Mouse (Mus musculus) forebrain, embryonic 10.5 days (tissue): ENCODE data around the gene Hapln3. TPM values are rescaled to one million over a fixed set of nuclear protein-coding genes. Genes with fewer than 3 reads are reported as not detected.

Experiments used
- DNase-seq: peaks from one replicate; pipeline ENCODE4 v3.0.0-alpha.2; 2017; ENCODE audit warnings: low spot score; ENCODE audit errors: extremely low spot score
- H3K27ac ChIP-seq: fragments of 300-500 bp; sonication (generic); 2 replicates; pipeline ENCODE4 v1.5.1; 2016; ENCODE audit warnings: mild to moderate bottlenecking
- H3K27me3 ChIP-seq: fragments of 300-500 bp; sonication (generic); 2 replicates; pipeline ENCODE4 v1.6.1; 2016; ENCODE audit warnings: mild to moderate bottlenecking; ENCODE audit not compliant: poor library complexity, severe bottlenecking
- H3K36me3 ChIP-seq: fragments of 300-500 bp; sonication (generic); replicated peaks from 2 replicates; pipeline ENCODE4 v1.6.1; 2016; ENCODE audit warnings: mild to moderate bottlenecking, moderate library complexity
- H3K4me1 ChIP-seq: fragments of 300-500 bp; sonication (generic); 2 replicates; pipeline ENCODE4 v1.6.1; 2016
- H3K4me3 ChIP-seq: fragments of 300-500 bp; sonication (generic); 2 replicates; pipeline ENCODE4 v1.5.1; 2016; ENCODE audit warnings: mild to moderate bottlenecking, moderate library complexity
- H3K9me3 ChIP-seq: fragments of 300-500 bp; sonication (generic); 2 replicates; pipeline ENCODE4 v1.6.1; 2016; ENCODE audit warnings: mild to moderate bottlenecking, moderate library complexity
- WGBS: fragments of 180-500 bp; shearing (Covaris S2); methylation state at CpG from one replicate; pipeline ENCODE4 v1.1.7; 2016; 5-methylcytosine and 5-hydroxymethylcytosine counted together
- polyA plus RNA-seq: library from polyadenylated mRNA; unstranded; fragments of >200 nt; fragmentation: Nextera tagmentation; extraction: Ambion mirVana; gene quantifications from 2 replicates; pipeline ENCODE4 v1.2.1, GENCODE M21; 2016

Hapln3 gene
- polyA plus RNA-seq, 1 experiment from 2014 or later: 3.6 TPM

DNA sequence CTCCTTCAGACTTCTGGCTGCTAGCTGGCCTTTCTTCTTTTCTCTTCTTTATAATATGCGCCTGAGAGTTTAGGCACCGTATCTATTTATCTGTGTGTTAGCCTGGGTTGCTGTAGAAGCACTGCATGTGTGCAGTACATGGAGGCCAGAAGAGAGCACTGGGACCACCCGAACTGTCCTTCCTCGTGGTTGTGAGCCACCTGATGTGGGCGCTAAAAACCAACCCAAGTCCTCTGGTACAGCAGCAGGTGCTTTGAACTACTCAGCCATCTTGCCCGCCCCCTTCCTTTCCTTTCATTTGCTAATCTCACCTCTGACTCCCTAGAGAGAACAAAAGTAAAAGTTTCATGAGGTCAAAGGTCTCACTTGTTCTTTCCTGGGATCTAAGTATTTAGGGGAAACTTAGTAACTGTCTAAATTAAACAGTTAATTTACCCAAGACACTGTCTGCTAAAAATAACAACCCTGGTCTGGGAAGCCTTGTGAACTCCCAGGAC is 8.6 kb upstream of the Hapln3 start:
- no peak for DNase-seq
- Histone ChIP-seq H3K9me3 (no peaks in the 10 kb centered on the region), H3K27ac (no peak overlapping the region), H3K4me1 (peaks cover 3% of the 10 kb centered on the region; the same call in 1 of the 2 replicates), H3K4me3 (no peak overlapping the region), H3K27me3 (no peaks in the 10 kb centered on the region), H3K36me3 (peaks cover 66% of the 10 kb centered on the region)
- WGBS: 59% methylated on average over 6 of the region's 6 CpGs

DNA sequence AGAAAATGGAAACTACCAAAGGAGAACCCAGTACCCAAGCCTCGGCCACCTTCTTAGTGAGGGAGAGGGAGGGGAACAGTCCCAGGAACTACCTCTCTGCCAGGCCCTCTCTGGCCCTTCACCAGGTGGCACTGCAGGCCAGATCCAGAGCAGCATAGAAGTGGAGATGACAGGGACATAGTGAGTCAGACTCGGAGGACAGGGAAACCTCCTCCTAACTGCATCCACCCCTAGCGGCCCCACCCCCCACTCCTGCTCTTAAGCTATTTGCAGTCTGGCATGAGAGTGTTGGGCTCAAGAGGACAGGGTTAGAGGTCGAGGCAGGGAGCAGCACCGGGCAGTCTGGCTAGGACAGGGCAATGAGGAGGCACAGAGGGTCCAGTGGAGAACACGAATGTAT is 2.6 kb upstream of the Hapln3 start:
- H3K27ac ChIP-seq: no peak overlapping the region
- 43% methylated on average over 6 of the region's 6 CpGs for WGBS
- no peaks in the 10 kb centered on the region for H3K9me3 ChIP-seq
- H3K27me3 ChIP-seq: peaks cover 41% of the 10 kb centered on the region
- no peak overlapping the region for H3K4me3 ChIP-seq
- peaks cover 40% of the 10 kb centered on the region for H3K36me3 ChIP-seq
- DNase-seq: no peak
- peaks cover 30% of the 10 kb centered on the region for H3K4me1 ChIP-seq

DNA sequence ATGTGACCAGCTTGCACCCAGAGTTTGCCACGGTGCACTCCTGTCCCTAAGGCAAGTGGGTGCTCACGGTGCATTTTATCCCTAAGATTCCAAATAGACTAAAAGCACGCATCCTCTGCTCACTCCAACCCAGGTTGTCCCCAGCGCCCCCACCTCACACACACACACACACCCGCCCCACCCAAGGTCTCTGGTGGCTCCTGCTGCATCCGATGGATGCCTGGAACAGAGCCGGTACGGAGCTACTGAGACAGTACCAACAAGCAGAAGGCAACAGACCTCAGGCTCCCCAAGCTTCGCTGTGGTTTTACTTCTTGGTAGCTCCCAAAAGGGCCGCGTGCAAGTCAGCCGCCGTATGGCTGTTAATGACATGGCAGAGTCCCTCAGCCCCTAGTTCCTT is 433 bp downstream of the Hapln3 start:
- no peak for DNase-seq
- peaks cover 36% of the 10 kb centered on the region for H3K4me1 ChIP-seq
- WGBS: 13% methylated on average over 13 of the region's 13 CpGs

DNA sequence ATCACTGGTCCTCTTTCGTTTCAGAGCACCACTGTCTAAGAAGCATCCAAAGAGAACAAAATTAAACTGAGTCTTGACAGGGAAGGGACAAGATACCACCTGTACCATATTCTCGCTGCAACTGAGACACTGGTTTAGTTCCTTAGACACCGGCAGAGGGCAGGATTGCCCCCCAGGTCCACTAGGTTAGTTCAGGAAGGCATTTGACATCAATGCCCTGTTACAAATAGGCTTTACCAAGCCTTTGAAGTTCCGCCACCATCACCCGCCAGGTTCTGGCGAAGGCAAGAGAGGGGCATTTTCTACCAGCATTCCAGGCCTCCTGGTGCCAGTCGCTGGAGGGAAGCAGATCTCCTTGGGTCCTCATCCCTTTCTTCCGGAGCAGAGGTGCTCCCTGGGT is 935 bp downstream of the Hapln3 start:
- peaks cover 44% of the 10 kb centered on the region for H3K27me3 ChIP-seq
- no peak for DNase-seq
- H3K36me3 ChIP-seq: peaks cover 11% of the 10 kb centered on the region
- peak overlapping the region; percentile 67; the same call in 1 of the 2 replicates for H3K27ac ChIP-seq
- H3K4me1 ChIP-seq: peaks cover 40% of the 10 kb centered on the region
- peak overlapping the region; percentile 40 for H3K4me3 ChIP-seq
- WGBS: 10% methylated on average over 8 of the region's 8 CpGs
- no peaks in the 10 kb centered on the region for H3K9me3 ChIP-seq

More for the DNA sequence above, 433 bp downstream of the Hapln3 start:
- H3K27ac ChIP-seq: peak overlapping the region; percentile 67
- no peaks in the 10 kb centered on the region for H3K9me3 ChIP-seq
- H3K36me3 ChIP-seq: peaks cover 16% of the 10 kb centered on the region
- peaks cover 44% of the 10 kb centered on the region for H3K27me3 ChIP-seq
- peak overlapping the region; percentile 40 for H3K4me3 ChIP-seq

DNA sequence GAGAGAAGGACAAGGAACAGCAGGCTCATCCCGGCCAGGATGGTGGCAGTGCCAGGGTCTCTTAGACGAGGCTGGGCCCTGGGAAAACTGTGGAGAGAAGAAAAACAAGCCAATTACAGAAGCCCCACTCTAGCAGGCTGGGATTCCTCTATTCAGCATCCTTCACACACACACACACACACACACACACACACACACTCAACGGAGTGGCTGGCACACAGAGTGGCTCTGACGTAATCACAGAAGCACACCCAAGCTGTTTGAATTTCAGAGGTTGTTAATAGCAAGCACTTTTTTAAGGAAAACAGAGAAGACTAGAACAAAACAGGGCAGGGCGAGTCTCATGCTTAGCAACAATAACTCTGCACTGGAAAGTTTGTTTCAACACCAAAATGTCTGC is 7.4 kb downstream of the Hapln3 start:
- WGBS: 81% methylated on average over 5 of the region's 5 CpGs
- H3K4me3 ChIP-seq: no peak overlapping the region
- no peak for DNase-seq

DNA sequence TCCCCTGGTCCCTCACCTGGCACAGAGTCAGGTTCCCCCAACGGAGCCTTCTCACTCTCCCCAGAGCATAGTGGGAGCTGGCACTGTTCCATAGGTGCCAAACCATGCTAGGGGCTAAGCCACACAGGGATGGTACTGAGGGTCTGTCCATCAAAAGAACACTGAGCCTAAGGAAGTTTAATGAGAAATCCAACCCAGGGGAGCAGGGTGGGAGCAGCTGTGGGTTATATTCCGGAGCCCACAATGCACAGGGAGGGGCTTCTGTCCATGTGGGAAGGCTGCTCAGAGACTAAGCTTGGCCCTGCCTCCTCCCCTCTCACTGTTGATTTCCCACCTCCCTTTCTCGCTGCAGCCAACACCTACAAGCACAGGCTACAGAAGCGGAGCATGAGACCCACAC is 17.0 kb downstream of the Hapln3 start:
- no peak overlapping the region for H3K27ac ChIP-seq
- peaks cover 13% of the 10 kb centered on the region for H3K4me1 ChIP-seq
- DNase-seq: no peak
- no peaks in the 10 kb centered on the region for H3K9me3 ChIP-seq
- H3K36me3 ChIP-seq: no peaks in the 10 kb centered on the region
- no peak overlapping the region for H3K4me3 ChIP-seq
- 67% methylated on average over 4 of the region's 4 CpGs for WGBS
- no peaks in the 10 kb centered on the region for H3K27me3 ChIP-seq

More for the DNA sequence above, 7.4 kb downstream of the Hapln3 start:
- 0 out of 2 replicates have a peak, but pooled peaks cover 4% of the 10 kb centered on the region for H3K27me3 ChIP-seq
- peaks cover 10% of the 10 kb centered on the region for H3K4me1 ChIP-seq
- H3K9me3 ChIP-seq: no peaks in the 10 kb centered on the region
- H3K36me3 ChIP-seq: no peaks in the 10 kb centered on the region
- no peak overlapping the region for H3K27ac ChIP-seq

DNA sequence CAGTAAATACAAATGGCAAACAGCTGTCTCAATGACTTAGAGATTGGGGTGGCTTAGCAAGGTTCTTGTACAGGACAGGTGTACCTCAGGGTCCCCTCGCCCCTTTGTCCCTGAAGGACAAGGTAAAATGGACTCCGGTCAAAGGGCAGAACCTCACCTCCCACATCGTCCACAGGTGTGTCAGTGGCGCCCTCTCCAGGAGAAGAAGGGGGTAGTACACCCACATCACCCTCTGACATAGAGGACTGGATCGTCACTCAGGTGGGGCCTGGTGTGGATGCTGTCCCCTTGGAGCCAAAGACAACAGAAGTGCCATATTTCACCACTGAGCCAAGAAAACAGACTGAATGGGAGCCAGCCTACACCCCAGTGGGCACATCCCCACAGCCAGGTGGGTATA is 34.3 kb downstream of the Hapln3 start:
- no peak for DNase-seq
- 79% methylated on average over 5 of the region's 5 CpGs for WGBS
- Histone ChIP-seq H3K27me3 (no peaks in the 10 kb centered on the region), H3K9me3 (no peaks in the 10 kb centered on the region), H3K4me3 (no peak overlapping the region), H3K36me3 (no peaks in the 10 kb centered on the region), H3K4me1 (no peaks in the 10 kb centered on the region), H3K27ac (no peak overlapping the region)

DNA sequence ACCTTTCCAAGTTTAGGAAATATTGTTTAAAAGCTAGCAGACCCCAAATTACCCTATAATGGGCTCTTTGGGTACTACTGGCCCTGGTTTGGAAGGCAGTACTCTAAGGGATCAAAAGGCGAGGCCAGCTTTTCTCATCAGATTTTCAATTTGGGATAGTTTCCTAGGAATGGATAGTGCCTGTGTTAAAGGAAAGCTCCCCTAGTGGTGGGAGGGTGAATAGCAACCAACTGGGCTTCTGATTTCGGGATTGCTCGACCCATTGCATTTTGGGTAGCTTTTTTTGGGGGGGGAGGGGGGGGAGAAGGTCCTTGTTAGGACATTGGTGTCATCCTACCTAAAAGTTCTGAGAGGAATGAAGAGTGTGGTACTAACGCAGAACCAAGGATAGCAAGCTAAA is 41.7 kb downstream of the Hapln3 start:
- H3K4me3 ChIP-seq: no peak overlapping the region
- WGBS: 80% methylated on average over 4 of the region's 4 CpGs
- no peak overlapping the region for H3K27ac ChIP-seq
- no peaks in the 10 kb centered on the region for H3K27me3 ChIP-seq
- H3K4me1 ChIP-seq: no peaks in the 10 kb centered on the region
- DNase-seq: no peak
- no peaks in the 10 kb centered on the region for H3K9me3 ChIP-seq
- H3K36me3 ChIP-seq: no peaks in the 10 kb centered on the region

DNA sequence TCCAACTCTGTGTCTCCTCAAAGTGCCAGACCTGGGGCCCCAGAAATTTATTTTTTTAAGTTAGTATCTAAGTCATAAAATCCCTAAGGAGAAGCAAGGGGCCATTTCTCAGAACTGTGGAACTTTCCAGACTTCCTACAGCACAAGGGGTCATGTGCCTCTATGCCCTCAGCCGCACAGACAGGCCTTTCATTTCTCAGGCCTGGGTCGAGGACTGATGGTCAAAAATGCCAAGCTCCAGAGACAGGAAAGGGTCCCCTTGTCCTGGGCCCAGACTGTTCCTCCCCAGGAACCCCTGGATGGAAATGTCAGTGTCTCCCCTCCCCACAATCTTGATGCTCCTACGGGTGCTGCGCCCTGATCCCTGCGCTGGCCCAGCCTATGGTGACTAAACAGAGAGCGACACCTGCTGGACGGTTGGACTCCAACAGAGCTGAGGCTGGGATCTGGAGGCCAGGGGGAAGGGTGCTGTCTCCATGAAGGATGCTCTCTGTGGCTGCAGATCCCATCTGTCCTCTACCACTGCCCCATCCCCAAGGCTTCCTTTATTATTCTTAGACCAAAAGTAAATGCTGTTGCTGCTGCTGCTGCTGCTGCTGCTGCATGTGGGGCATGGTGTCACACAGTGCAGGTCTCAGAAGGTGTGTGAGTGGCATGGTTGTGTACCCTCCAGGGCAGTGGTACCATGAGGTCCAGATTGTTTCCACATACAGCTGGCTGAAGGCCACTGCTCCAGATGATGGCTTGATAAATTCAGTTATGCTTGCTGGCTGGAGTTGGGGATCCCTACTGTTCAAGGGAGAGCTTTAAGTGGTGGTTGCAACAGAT is 50.0 kb downstream of the Hapln3 start:
- Histone ChIP-seq H3K9me3 (no peaks in the 10 kb centered on the region), H3K27me3 (no peaks in the 10 kb centered on the region; the same call in 1 of the 2 replicates), H3K4me1 (no peaks in the 10 kb centered on the region), H3K4me3 (no peak overlapping the region), H3K27ac (no peak overlapping the region), H3K36me3 (no peaks in the 10 kb centered on the region)
- DNase-seq: peak; percentile 65
- 30% methylated on average over 7 of the region's 7 CpGs for WGBS

DNA sequence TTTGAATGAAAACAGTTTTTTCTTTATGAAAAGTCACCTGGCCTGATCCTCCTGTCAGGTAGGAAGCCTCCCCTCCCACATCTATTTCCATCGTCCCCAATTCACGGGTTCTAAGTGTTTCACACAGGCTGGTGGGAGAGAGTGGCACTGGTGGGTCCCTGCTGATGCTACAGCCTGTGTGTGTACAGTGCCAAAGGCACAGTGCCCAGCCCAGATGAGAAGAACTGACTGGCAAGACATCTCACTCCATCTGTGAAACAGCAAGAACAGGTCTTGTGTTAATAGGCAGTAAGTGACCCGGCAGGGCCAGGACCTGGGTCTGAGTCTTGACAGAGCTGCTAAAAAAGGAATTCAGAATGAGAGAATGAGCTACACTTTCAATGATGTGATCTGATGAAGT is 51.6 kb downstream of the Hapln3 start:
- Histone ChIP-seq H3K4me3 (no peak overlapping the region), H3K4me1 (no peaks in the 10 kb centered on the region), H3K9me3 (no peaks in the 10 kb centered on the region), H3K27me3 (no peaks in the 10 kb centered on the region; the same call in 1 of the 2 replicates), H3K36me3 (no peaks in the 10 kb centered on the region), H3K27ac (no peak overlapping the region)
- 81% methylated on average over 3 of the region's 3 CpGs for WGBS
- DNase-seq: no peak

DNA sequence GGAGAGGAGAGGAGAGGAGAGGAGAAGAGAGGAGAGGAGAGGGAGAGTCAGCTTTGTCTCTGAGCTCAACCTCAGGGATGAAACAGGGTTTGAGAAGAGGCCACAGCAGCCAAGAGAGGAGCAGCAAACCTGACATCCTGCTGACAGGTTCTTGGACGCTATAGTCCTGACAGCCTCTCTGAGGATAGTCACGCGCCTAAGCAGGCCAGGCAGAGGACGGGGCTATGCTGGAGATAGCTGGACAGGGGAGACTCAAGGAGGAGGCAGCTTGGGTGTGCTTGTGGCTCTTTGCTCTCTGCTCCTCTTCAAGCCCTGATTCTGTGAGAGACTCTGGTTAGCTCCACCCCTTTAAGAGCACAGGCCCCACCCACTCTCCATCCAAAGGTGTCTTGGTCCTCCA is 62.6 kb downstream of the Hapln3 start:
- Histone ChIP-seq H3K36me3 (no peaks in the 10 kb centered on the region), H3K27ac (no peak overlapping the region), H3K9me3 (0 out of 2 replicates have a peak, but pooled peaks cover under 1% of the 10 kb centered on the region), H3K4me3 (no peak overlapping the region), H3K27me3 (no peaks in the 10 kb centered on the region; the same call in 1 of the 2 replicates), H3K4me1 (no peaks in the 10 kb centered on the region)
- 50% methylated on average over 4 of the region's 4 CpGs for WGBS
- no peak for DNase-seq

DNA sequence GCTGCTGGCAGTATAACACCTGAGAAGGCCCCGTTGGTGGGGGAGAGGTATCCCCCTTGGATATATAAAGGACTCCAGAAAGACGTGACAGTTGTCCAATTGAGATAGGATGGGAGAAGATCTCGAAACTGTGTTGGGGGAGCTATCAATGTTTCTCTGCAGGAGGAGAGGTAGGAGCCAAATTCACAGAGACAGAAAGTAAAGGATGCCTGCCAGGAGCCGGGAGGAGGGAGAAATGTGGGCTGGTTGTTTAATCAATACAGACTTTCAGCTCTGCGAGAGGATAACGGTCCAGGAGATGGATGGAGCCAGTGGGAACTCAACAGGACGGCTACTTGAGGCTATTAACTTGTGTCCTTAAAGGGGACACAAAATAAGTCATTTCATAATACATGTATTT is 63.4 kb downstream of the Hapln3 start:
- 78% methylated on average over 7 of the region's 7 CpGs for WGBS
- H3K4me3 ChIP-seq: no peak overlapping the region
- no peak overlapping the region for H3K27ac ChIP-seq
- H3K27me3 ChIP-seq: no peaks in the 10 kb centered on the region; the same call in 1 of the 2 replicates
- no peaks in the 10 kb centered on the region for H3K4me1 ChIP-seq
- no peaks in the 10 kb centered on the region for H3K36me3 ChIP-seq
- no peak for DNase-seq
- H3K9me3 ChIP-seq: 0 out of 2 replicates have a peak, but pooled peaks cover 3% of the 10 kb centered on the region
